Mouse (Mus musculus) monocyte, adult 2 months (primary cell): ENCODE results near the gene Trim75.
"Not testable (repeated sequence)": the region's sequence is repeated elsewhere in the genome, so short reads cannot be mapped to it uniquely, and the experiment has no call there.

Source experiments
- DNase-seq, 2 experiments: peaks; one replicate each; pipeline ENCODE4 v3.0.0; 2022; ENCODE audit warnings: low spot score in 2 of 2, low read depth in 1 of 2

Gene Trim75

GRCm38 (mm10) chr8:64987731-64988130 is at the start of gene Trim75:
Trim75 (minus strand) TSS chr8:64987831.
- DNase-seq = no peak

GRCm38 (mm10) chr8:65037117-65037533 is 49.5 kb upstream of the Trim75 start, which contains the start of gene Apela:
Apela (minus strand) TSS chr8:65037336.
- no peak for DNase-seq

GRCm38 (mm10) chr8:65034136-65034535 is 46.5 kb upstream of the Trim75 start:
- DNase-seq = no peak

- no peak for DNase-seq
Observed at GRCm38 (mm10) chr8:65033056-65033455, 45.4 kb upstream of the Trim75 start.

GRCm38 (mm10) chr8:65032107-65032506 is 44.5 kb upstream of the Trim75 start:
- no peak for DNase-seq

- no peak for DNase-seq
Observed at GRCm38 (mm10) chr8:65030735-65031485, 43.3 kb upstream of the Trim75 start.

GRCm38 (mm10) chr8:65029776-65030175 is 42.1 kb upstream of the Trim75 start:
- no peak for DNase-seq

GRCm38 (mm10) chr8:65028959-65029686 is 41.5 kb upstream of the Trim75 start:
- DNase-seq = no peak

- no peak for DNase-seq
Observed at GRCm38 (mm10) chr8:65022485-65022884, 34.9 kb upstream of the Trim75 start.

- DNase-seq = no peak
Observed at GRCm38 (mm10) chr8:65018423-65018822, 30.8 kb upstream of the Trim75 start, which contains the start of the genes Trim61 and Trim60. Trim61 (minus strand) TSS chr8:65018523. Trim60 (minus strand) TSS chr8:65018584.

GRCm38 (mm10) chr8:65007616-65008015 is 20.0 kb upstream of the Trim75 start:
- not testable (repeated sequence) for DNase-seq

- no peak for DNase-seq
Observed at GRCm38 (mm10) chr8:64998806-64999365, 11.3 kb upstream of the Trim75 start.

- no peak for DNase-seq
Observed at GRCm38 (mm10) chr8:64983150-64983897, 4.3 kb downstream of the Trim75 start.

- no peak for DNase-seq
Observed at GRCm38 (mm10) chr8:64962836-64963235, 24.8 kb downstream of the Trim75 start.

GRCm38 (mm10) chr8:64959025-64959424 is 28.6 kb downstream of the Trim75 start:
- DNase-seq = no peak

GRCm38 (mm10) chr8:64952101-64952500 is 35.5 kb downstream of the Trim75 start:
- DNase-seq = no peak

- DNase-seq = no peak
Observed at GRCm38 (mm10) chr8:64948371-64948770, 39.3 kb downstream of the Trim75 start.

- no peak for DNase-seq
Observed at GRCm38 (mm10) chr8:64947698-64948034, 40.0 kb downstream of the Trim75 start.

GRCm38 (mm10) chr8:64946820-64947697 is 40.6 kb downstream of the Trim75 start, which contains the start of gene Tmem192:
Tmem192 (plus strand) TSS chr8:64947185.
- peak; percentile 89 to 97 for DNase-seq

- no peak for DNase-seq
Observed at GRCm38 (mm10) chr8:64946441-64946819, 41.2 kb downstream of the Trim75 start.
